Mouse (Mus musculus): ENCODE measurements around the gene Acsl5.

Gene Acsl5

GRCm38 (mm10) chr19:55284093-55284492 lies 32.4 kb downstream of the Acsl5 start:
- no peak for DNase-seq (ENCODE audit: low spot score in 2 of 2)

- no peak for DNase-seq (ENCODE audit: low spot score in 2 of 2)
Measured at GRCm38 (mm10) chr19:55286034-55286433, 34.3 kb downstream of the Acsl5 start.

- DNase-seq (ENCODE audit: low spot score in 2 of 2): no peak
Measured at GRCm38 (mm10) chr19:55288974-55289373, 37.2 kb downstream of the Acsl5 start.

GRCm38 (mm10) chr19:55290621-55291270 lies 39.0 kb downstream of the Acsl5 start:
- DNase-seq (ENCODE audit: low spot score in 2 of 2): no peak

DNA sequence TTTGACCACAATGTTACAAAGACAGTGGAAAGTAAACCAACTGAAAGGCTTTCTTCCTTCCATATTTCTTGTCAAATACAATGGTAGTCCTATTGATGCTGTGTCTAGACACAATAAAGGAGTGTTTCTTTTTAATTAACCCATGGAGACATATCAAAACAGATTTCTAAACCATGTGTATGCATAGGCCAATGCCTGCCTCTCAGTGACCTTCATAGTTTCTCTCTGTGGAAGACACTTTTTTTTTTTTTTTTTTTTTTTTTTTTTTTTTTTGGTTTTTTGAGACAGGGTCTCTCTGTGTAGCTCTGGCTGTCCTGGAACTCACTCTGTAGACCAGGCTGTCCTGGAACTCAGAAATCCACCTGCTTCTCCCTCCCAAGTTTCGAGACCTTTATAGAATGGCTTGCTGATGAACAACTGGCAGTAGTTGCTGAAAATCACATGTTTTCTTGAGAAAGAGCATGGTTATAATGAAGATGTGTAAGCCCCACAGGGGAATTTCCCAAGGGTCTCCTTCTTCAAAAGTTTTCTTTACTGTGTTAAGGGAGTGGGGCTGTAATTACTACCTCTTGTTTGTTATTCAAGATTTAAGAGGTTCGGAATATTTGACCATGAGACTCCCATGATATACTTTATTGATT lies 40.6 kb downstream of the Acsl5 start:
- DNase-seq (ENCODE audit: low spot score in 2 of 2): no peak

GRCm38 (mm10) chr19:55293175-55293574 lies 41.4 kb downstream of the Acsl5 start:
- no peak for DNase-seq (ENCODE audit: low spot score in 2 of 2)

DNA sequence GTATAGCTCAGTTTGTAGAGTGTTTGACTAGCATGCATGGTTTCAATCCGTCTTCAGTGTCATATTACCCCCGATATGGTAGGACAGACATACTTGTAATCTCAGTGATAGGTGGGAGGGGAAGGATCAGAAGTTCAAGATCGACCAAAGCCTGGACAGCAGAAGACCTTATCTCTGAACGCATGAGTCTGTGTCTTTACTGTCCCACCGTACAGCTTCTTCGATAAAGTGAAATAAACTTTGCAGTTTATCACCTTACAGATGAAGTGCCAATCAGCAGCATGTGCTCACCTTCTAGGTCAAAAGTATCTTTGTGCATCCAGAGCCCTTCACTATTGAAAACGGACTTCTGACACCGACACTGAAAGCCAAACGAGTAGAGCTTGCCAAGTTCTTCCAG lies 43.3 kb downstream of the Acsl5 start:
- DNase-seq (ENCODE audit: low spot score in 2 of 2): no peak

- no peak for DNase-seq (ENCODE audit: low spot score in 2 of 2)
Measured at GRCm38 (mm10) chr19:55295556-55295955, 43.8 kb downstream of the Acsl5 start.

DNA sequence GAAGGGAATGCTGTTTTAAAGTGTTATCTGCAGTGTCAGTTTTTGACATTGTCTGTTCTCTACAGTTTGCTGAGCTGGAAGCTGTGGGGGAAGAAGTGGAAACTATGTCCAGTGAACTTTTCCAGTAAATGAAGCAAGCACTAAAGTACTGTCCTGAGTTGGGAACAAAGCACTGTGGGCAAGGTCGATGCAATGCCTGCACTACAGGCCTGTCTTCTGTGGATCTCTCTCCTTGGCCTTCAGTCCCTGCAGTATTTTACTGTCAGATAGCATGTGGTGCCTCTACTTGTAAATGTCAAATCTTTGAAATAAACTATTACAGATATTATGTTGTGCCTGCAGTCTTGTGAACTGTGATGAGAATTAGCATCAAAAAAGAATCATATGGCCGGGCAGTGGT lies 44.6 kb downstream of the Acsl5 start:
- no peak for DNase-seq (ENCODE audit: low spot score in 2 of 2)

DNA sequence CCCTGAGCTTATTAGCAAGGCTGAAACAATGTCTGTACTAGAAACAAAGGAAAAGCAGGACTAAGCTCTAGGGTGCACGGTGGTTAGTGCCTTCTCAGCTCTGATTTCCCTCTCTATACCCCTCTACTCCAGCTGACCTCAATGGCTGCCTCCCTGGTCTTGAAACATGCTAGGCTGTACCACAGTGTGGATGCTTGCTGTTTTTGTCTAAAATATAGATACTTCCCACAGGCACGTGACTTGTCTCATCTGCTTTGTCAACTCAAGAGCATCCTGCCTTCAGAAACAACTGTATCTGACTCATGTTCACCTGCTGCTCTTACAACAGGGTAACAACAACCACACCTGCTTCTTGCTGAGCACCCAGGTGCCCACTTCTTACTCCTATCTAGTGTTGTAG lies 45.8 kb downstream of the Acsl5 start:
- DNase-seq (ENCODE audit: low spot score in 2 of 2): no peak

- no peak for DNase-seq (ENCODE audit: low spot score in 2 of 2)
Measured at GRCm38 (mm10) chr19:55297961-55298360, 46.2 kb downstream of the Acsl5 start.

GRCm38 (mm10) chr19:55299378-55299777 lies 47.6 kb downstream of the Acsl5 start:
- DNase-seq (ENCODE audit: low spot score in 2 of 2): no peak

DNA sequence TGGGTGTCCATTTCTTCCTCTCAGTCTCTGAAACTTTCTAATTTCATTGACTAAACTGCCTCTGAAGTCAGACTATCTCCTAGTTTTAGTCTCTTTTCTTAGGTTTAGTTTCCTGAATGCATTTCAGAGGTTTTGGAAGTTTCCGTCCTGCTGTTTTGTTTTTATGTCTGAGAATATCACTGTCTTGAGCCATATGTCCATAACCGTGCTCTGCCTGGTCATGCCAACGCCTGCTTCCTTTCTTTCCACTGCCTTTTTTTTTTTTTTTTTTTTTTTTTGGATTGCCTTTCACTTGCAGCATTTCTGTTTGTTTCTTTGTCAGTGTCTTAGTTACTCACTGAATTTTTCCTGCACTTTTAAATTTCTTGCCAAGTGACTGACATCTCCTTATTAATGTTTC lies 48.8 kb downstream of the Acsl5 start:
- DNase-seq (ENCODE audit: low spot score in 2 of 2): no peak

- no peak for DNase-seq (ENCODE audit: low spot score in 2 of 2)
Measured at GRCm38 (mm10) chr19:55305024-55305423, 53.3 kb downstream of the Acsl5 start.

- DNase-seq (ENCODE audit: low spot score in 2 of 2): no peak
Measured at GRCm38 (mm10) chr19:55311874-55312273, 60.1 kb downstream of the Acsl5 start.

DNA sequence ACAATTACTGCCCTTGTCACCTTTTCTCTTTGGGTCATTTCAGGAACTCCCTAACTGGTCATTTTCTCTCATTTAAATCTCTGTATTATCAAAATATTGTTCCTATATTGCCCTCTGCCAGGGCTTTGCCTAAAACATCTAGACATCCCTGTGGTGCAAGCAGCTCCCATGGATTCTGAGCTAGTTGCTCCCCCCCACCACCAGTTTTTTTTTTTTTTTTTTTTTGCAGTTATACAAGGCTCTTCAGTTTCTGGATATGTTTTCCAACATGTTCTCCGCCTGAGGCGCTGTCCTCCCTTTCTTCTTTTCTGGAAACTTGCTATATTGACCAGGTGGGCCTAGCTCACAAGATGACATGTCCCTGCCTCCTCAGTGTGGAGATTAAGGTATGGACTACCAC lies 61.9 kb downstream of the Acsl5 start:
- DNase-seq (ENCODE audit: low spot score in 2 of 2): no peak

- peak; percentile 41 to 82 for DNase-seq (ENCODE audit: low spot score in 2 of 2)
Measured at GRCm38 (mm10) chr19:55315452-55316108, 63.8 kb downstream of the Acsl5 start, which contains the start of gene Zdhhc6. Zdhhc6 (minus strand) TSS chr19:55316032.

DNA sequence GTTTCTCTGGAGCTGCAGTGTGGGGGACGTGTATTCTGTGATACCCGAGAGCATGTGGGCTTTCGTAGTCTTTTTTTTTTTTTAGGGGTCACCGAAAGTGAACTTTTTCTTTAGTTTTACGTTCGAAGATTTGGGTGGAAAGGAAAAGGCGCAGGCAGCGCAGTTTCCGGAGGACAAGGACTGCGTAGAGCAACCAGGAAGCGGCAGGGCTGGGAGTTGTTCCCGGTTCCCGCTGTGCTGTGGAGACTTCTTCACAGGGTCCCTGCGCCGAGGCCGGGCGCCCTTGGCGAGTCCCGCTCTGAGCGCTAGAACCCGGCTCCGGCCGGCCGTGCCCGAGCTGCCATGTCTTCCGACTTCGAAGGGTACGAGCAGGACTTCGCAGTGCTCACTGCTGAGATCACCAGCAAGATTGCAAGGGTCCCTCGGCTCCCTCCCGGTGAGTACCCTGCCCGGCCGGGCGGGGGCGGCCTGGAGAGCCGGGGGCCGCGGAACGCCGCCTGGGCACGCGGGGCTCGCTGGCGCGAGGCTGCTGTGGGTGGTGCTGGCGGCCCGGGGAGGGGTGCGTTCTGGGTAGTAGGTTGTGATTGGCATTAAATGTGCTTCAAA lies 64.5 kb downstream of the Acsl5 start, which contains the start of gene Vti1a:
TSS of gene Vti1a (plus strand) at position 187 of the 606 bp plus-strand sequence.
- peak; percentile 80 to 86 for DNase-seq (ENCODE audit: low spot score in 2 of 2)

- DNase-seq (ENCODE audit: low spot score in 2 of 2): no peak
Measured at GRCm38 (mm10) chr19:55316901-55317300, 65.2 kb downstream of the Acsl5 start.

DNA sequence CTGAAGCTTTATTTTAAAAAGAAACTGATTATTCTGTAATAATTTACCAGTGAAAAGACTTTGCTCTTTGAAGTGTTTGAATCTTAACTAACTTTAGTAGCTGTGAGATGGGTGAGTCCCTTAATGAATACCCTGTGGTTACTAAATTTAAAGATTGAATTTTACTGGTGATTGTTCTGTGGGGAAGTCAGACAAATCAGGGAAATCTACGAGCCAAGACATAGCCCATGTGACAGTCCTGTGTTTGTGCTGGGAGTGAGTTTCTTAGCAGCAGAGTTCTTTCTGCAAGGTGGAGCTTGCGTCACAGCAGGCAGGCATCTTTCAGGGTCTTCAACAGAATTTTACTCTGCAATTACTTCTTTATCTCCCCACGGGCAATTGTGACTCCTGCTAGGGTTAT lies 67.3 kb downstream of the Acsl5 start:
- DNase-seq (ENCODE audit: low spot score in 2 of 2): no peak

DNA sequence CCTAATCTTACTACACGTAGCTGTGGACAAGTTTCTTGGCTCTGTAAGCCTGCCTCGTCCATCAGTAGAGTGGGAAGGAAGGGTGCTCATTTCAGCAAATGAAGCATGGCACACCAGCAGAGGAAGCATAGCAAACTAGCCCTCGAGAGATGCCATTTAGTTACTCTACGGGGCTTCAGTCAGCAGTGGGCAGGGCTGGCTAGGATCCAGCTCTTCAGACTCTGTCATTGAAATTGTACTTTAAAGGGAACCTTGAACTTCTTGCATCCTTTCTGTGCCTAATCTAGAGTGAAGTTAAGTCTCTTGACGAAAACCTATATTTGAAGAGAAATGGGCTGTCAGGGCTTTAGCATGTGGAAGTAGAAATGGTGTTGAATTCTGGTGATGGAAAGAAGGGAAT lies 67.8 kb downstream of the Acsl5 start:
- DNase-seq (ENCODE audit: low spot score in 2 of 2): no peak

DNA sequence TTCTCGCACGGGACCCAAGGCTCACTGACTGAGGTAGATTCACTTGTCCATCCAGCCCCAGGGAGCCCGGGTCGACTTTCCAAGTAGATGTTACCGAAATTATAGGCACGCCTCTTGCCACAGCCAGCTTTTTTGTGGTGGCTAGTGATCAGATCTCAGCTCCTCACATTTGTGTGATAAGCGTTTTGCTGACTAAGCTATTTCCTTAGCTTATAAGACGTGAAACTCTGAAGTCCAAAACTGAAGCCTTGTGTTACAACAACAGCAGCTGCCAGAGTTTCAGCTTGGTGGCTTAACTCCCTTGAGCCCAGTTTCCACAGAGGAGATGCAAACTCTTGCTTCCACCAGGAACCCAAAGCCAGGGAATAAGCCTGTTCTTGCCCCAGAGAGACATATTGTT lies 70.9 kb downstream of the Acsl5 start:
- DNase-seq (ENCODE audit: low spot score in 2 of 2): no peak

DNA sequence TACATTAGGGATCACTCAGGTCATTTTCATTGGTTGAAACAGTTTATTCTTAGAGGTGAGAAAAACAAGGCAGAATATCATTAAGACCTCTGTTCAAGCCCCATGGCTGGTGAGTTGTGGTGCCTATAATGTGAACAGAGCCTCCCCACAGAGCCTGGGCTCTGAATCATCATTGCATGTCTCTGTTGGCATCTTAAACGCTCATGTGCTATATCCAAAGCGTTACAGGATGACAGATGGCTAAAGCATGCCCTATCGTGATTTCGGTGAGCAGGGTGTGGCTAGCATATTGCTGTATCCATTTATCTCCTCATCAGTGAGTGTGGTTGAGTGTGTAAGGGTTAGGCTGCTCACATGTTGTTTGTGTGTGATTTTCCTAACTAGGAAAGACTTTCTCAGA lies 75.8 kb downstream of the Acsl5 start:
- DNase-seq (ENCODE audit: low spot score in 2 of 2): no peak

All from frontal cortex, postnatal 10 days (tissue).